Mouse (Mus musculus): Measurements from ENCODE around the gene Btbd35f23. TPM values are rescaled to one million over a fixed set of nuclear protein-coding genes. Genes with fewer than 3 reads are reported as not detected.
"Not testable (repeated sequence)": the region's sequence is repeated elsewhere in the genome, so short reads cannot be mapped to it uniquely, and the experiment has no call there.

The Btbd35f23 gene
- polyA plus RNA-seq (2014; fragmentation: Nextera tagmentation; extraction: Ambion mirVana) = not detected in 2 replicates

GRCm38 (mm10) chrX:3076575-3076974, at the start of gene Btbd35f23:
Gene Btbd35f23, plus strand, starts transcription at chrX:3076875.
- H3K9me3 ChIP-seq (ENCODE audit: control insufficient read depth, low read length); H3K4me2 ChIP-seq; H3K4me1 ChIP-seq (ENCODE audit: control insufficient read depth, insufficient read depth, low read length); H3K36me3 ChIP-seq (ENCODE audit: control insufficient read depth, insufficient read depth, low read length); DNase-seq (ENCODE audit: low spot score, missing footprints); ATAC-seq (ENCODE audit: low FRiP score); H3K27ac ChIP-seq (ENCODE audit: low read depth, low read length); H3K27me3 ChIP-seq (ENCODE audit: control insufficient read depth, insufficient read depth, low read length); H3K9ac ChIP-seq (ENCODE audit: low read length); H3K4me3 ChIP-seq (ENCODE audit: low read depth, low read length): not testable (repeated sequence)
- 88% methylated on average over 1 of the region's 2 CpGs for WGBS

Other genes starting within 250 kb of the Btbd35f23 start
- not detected in 2 replicates for gene Btbd35f24, start 119.0 kb downstream of the Btbd35f23 start, polyA plus RNA-seq (2014; fragmentation: Nextera tagmentation; extraction: Ambion mirVana)